Mouse (Mus musculus) embryo, embryonic 10.5 days (tissue): ENCODE results near the gene Olfr157.
"Not testable (repeated sequence)": the region's sequence is repeated elsewhere in the genome, so short reads cannot be mapped to it uniquely, and the experiment has no call there.

Experiments
- DNase-seq: peaks from one replicate; pipeline ENCODE4 v3.0.0-alpha.2; 2015; ENCODE audit warnings: low spot score

The Olfr157 gene

GRCm38 (mm10) chr4:43795844-43796243, 44.2 kb downstream of the Olfr157 start:
- DNase-seq, result not testable (repeated sequence)

- DNase-seq, result no peak
Measured at GRCm38 (mm10) chr4:43795296-43795695, 44.7 kb downstream of the Olfr157 start.
